Mouse (Mus musculus) WW6 (cell line): Measurements from ENCODE around the gene Olfr1051.
"Not testable (repeated sequence)": the region's sequence is repeated elsewhere in the genome, so short reads cannot be mapped to it uniquely, and the experiment has no call there.

Experiments
- DNase-seq: peaks from one replicate; pipeline ENCODE4 v3.0.0-alpha.2; 2013; ENCODE audit warnings: low read depth, low spot score

Olfr1051 gene

DNA sequence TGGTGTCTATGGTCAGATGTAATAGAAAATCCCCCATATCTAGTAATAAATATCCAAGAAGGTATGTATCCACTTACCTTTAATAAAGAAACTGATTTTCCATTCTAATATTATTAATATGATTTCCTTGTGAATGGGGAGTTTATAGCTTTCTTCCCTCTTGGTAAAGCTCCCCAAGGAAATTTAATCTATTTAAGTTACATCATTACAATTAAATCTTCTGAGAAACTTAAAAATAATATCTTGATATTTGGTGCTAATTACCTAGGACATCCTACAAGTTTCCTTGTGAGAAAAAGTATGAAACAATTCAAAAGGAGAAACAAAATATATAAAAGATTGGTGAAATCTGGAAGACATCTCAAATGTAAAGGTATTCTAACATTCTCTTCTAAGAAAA is at the start of gene Olfr1051:
Gene Olfr1051 (minus strand): TSS at position 101 of the 400 bp plus-strand sequence.
- not testable (repeated sequence) for DNase-seq

DNA sequence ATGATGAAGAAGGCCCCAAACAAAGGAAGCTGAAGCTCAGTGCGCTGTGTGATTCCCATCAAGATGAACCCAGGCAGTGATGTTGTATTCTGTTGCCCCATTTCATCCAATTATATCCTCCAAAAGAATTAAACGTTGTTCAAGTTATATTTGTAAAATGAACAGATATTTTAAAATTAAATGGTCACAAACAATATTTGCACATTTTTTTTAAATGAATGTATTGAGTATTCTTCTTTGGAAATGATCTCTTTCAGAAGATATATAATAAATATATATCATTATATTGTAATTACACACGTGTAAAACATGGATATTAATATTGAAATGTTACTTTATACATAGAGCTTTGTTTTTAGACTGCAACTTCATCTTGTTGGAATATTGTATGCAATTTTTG is 36.3 kb upstream of the Olfr1051 start, which contains the start of gene Olfr1053:
Gene Olfr1053 (minus strand): TSS at position 101 of the 400 bp plus-strand sequence.
- DNase-seq, result no peak

DNA sequence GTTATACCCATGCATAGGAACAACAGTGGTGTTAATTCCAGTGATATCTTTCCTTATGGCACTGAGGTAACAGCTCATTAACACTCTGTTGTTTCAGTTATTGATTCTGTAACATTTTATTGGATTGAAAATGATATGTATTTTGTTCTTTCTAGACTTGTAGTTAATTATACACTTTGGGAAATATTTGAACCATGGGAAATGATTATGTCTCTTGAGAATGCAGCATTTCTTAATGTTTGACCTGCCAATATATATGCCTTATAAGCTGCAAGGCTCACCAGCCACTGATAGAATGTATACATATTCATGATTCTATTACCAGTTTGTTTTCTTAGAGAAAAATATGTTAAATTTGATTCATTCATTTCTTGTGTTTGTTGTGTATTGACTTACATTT is 13.3 kb upstream of the Olfr1051 start, which contains the start of gene Olfr1052:
Gene Olfr1052 (plus strand): TSS at position 301 of the 400 bp plus-strand sequence.
- no peak for DNase-seq

DNA sequence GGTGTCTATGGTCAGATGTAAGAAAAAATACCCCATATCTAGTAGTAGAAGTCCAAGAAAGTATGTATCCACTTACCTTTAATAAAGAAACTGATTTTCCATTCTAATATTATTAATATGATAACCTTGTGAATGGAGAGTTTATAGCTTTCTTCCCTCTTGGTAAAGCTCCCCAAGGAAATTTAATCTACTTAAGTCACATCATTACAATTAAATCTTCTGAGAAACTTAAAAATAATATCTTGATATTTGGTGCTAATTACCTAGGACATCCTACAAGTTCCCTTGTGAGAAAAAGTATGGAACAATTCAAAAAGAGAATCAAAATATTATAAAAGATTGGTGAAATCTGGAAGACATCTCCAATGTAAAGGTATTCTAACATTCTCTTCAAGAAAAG is 20.7 kb downstream of the Olfr1051 start, which contains the start of gene Olfr1049:
Gene Olfr1049 (minus strand): TSS at position 101 of the 400 bp plus-strand sequence.
- DNase-seq, result not testable (repeated sequence)

DNA sequence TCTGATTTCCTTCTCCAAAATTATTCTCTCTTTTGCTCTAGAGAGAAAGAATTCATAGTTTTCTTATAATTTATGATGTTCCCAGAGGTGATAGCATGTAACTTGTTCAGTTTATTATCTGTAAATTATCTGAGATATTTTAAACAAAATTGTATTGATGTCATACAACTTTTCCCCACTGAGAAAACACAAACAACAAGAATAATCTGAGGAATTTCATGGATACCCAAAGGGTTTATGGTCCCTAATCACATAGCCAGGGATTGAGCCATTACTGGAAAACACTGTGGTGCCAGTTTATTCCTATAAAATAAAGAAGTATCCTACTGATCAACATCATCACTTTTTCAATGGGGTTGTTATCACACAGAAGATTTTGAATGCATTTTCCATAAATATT is 38.7 kb downstream of the Olfr1051 start, which contains the start of gene Olfr1048:
Gene Olfr1048 (minus strand): TSS at position 101 of the 400 bp plus-strand sequence.
- DNase-seq, result no peak

DNA sequence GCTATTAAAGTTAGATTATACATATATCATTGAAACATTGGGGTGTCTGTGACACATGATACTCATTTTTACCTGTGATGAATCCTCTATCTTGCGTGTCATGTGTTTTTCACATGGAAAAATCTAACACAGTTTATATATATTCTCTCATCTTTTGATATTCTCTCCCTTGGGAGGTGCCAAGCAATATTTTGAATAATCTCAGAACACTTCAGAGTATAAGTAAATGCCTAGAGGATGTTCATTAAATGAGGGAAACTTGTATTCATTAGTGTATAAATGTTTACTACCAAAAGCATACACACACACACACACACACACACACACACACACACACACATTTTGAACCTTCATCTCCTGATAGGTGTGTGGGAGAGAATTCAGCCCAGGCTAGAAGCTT is 47.6 kb downstream of the Olfr1051 start, which contains the start of gene Olfr1047:
Gene Olfr1047 (minus strand): TSS at position 101 of the 400 bp plus-strand sequence.
- DNase-seq, result no peak
